Mouse (Mus musculus): ENCODE results near the gene Tab1. TPM values are rescaled to one million over a fixed set of nuclear protein-coding genes. Genes with fewer than 3 reads are reported as not detected.
A peak's percentile ranks its signal among the peaks of the same experiment; 100 is the strongest.

Tab1 gene
- polyA plus RNA-seq, 1 experiment = 33.3 TPM

GRCm38 (mm10) chr15:80157197-80157943 lies 24.4 kb downstream of the Tab1 start:
- peaks cover 42% of the 10 kb centered on the region for H3K36me3 ChIP-seq (ENCODE audit: control insufficient read depth, insufficient read depth)
- H3K4me3 ChIP-seq = no peak overlapping the region
- TF ChIP-seq MAX (IDR thresholded peaks at IDR 0.05; ENCODE audit: low read depth) = no peak
- no peak for TF ChIP-seq E2F4 (IDR thresholded peaks at IDR 0.05; ENCODE audit: insufficient read depth)
- TF ChIP-seq MYOD1 (IDR thresholded peaks at IDR 0.05; ENCODE audit: control insufficient read depth in 1 of 3, insufficient read length in 2 of 3, low read depth in 2 of 3) = no peak
- no peak for TF ChIP-seq CEBPB (IDR thresholded peaks at IDR 0.05; ENCODE audit: insufficient read depth, poor library complexity, severe bottlenecking)
- no peak for TF ChIP-seq SRF (IDR thresholded peaks at IDR 0.05; ENCODE audit: control insufficient read depth, insufficient read length, low read depth)
- TF ChIP-seq USF1 (IDR thresholded peaks at IDR 0.05; ENCODE audit: low read depth) = no peak
- no peak for TF ChIP-seq TCF3 (IDR thresholded peaks at IDR 0.05; ENCODE audit: insufficient read length, low read depth)
- TF ChIP-seq REST (IDR thresholded peaks at IDR 0.05; ENCODE audit: insufficient read depth, insufficient read length) = no peak
- TF ChIP-seq MYOG (IDR thresholded peaks at IDR 0.05; ENCODE audit: control insufficient read depth in 1 of 3, insufficient read depth in 1 of 3, insufficient read length in 2 of 3, low read depth in 2 of 3) = no peak
- TF ChIP-seq POLR2AphosphoS2 (IDR thresholded peaks at IDR 0.05; ENCODE audit: insufficient read length, low read depth) = no peak
- no peak for TF ChIP-seq POLR2A (IDR thresholded peaks at IDR 0.05; ENCODE audit: insufficient read length, low read depth)
- TF ChIP-seq TCF12 (IDR thresholded peaks at IDR 0.05; ENCODE audit: insufficient read depth, poor library complexity, severe bottlenecking) = no peak
- H3K27me3 ChIP-seq (ENCODE audit: control insufficient read depth, insufficient read depth, insufficient read length) = no peaks in the 10 kb centered on the region
- no peak overlapping the region for H3ac ChIP-seq (ENCODE audit: control insufficient read depth, insufficient read length)
- H3K4me2 ChIP-seq (ENCODE audit: low read depth) = no peak overlapping the region
- no peaks in the 10 kb centered on the region for H3K79me2 ChIP-seq (ENCODE audit: control insufficient read depth, insufficient read depth)

- no peaks in the 10 kb centered on the region for H3K27me3 ChIP-seq (ENCODE audit: control insufficient read depth, insufficient read depth, insufficient read length)
Measured at GRCm38 (mm10) chr15:80158001-80158706, 25.2 kb downstream of the Tab1 start.

GRCm38 (mm10) chr15:80158707-80159090 lies 25.8 kb downstream of the Tab1 start:
- Histone ChIP-seq H3K4me3 (no peak overlapping the region), H3K27me3 (ENCODE audit: control insufficient read depth, insufficient read depth, insufficient read length) (no peaks in the 10 kb centered on the region), H3K79me2 (ENCODE audit: control insufficient read depth, insufficient read depth) (no peaks in the 10 kb centered on the region), H3ac (ENCODE audit: control insufficient read depth, insufficient read length) (no peak overlapping the region), H3K4me2 (ENCODE audit: low read depth) (peak overlapping the region; percentile 78), H3K36me3 (ENCODE audit: control insufficient read depth, insufficient read depth) (peaks cover 42% of the 10 kb centered on the region)
- TF ChIP-seq MYOD1 (IDR thresholded peaks at IDR 0.05; ENCODE audit: control insufficient read depth in 1 of 3, insufficient read length in 2 of 3, low read depth in 2 of 3) (peak in 2 of 3 experiments; percentile 17 to 28), REST (IDR thresholded peaks at IDR 0.05; ENCODE audit: insufficient read depth, insufficient read length) (no peak)

More at GRCm38 (mm10) chr15:80158001-80158706, 25.2 kb downstream of the Tab1 start:
- H3K4me3 ChIP-seq = no peak overlapping the region
- peaks cover 42% of the 10 kb centered on the region for H3K36me3 ChIP-seq (ENCODE audit: control insufficient read depth, insufficient read depth)
- no peaks in the 10 kb centered on the region for H3K79me2 ChIP-seq (ENCODE audit: control insufficient read depth, insufficient read depth)
- TF ChIP-seq SRF (IDR thresholded peaks at IDR 0.05; ENCODE audit: control insufficient read depth, insufficient read length, low read depth) (no peak), MAX (IDR thresholded peaks at IDR 0.05; ENCODE audit: low read depth) (no peak), POLR2A (IDR thresholded peaks at IDR 0.05; ENCODE audit: insufficient read length, low read depth) (no peak), CEBPB (IDR thresholded peaks at IDR 0.05; ENCODE audit: insufficient read depth, poor library complexity, severe bottlenecking) (no peak), MYOD1 (IDR thresholded peaks at IDR 0.05; ENCODE audit: control insufficient read depth in 1 of 3, insufficient read length in 2 of 3, low read depth in 2 of 3) (no peak), TCF3 (IDR thresholded peaks at IDR 0.05; ENCODE audit: insufficient read length, low read depth) (no peak), TCF12 (IDR thresholded peaks at IDR 0.05; ENCODE audit: insufficient read depth, poor library complexity, severe bottlenecking) (no peak), MYOG (IDR thresholded peaks at IDR 0.05; ENCODE audit: control insufficient read depth in 1 of 3, insufficient read depth in 1 of 3, insufficient read length in 2 of 3, low read depth in 2 of 3) (no peak), E2F4 (IDR thresholded peaks at IDR 0.05; ENCODE audit: insufficient read depth) (no peak), POLR2AphosphoS2 (IDR thresholded peaks at IDR 0.05; ENCODE audit: insufficient read length, low read depth) (no peak), REST (IDR thresholded peaks at IDR 0.05; ENCODE audit: insufficient read depth, insufficient read length) (no peak), USF1 (IDR thresholded peaks at IDR 0.05; ENCODE audit: low read depth) (no peak)
- H3ac ChIP-seq (ENCODE audit: control insufficient read depth, insufficient read length) = no peak overlapping the region
- H3K4me2 ChIP-seq (ENCODE audit: low read depth) = peak overlapping the region; percentile 78

- TF ChIP-seq POLR2AphosphoS2 (IDR thresholded peaks at IDR 0.05; ENCODE audit: insufficient read length, low read depth) = peak; percentile 69
- no peak for TF ChIP-seq E2F4 (IDR thresholded peaks at IDR 0.05; ENCODE audit: insufficient read depth)
- peak; percentile 65 for TF ChIP-seq POLR2A (IDR thresholded peaks at IDR 0.05; ENCODE audit: insufficient read length, low read depth)
- peak; percentile 43 to 78 (median 53) for TF ChIP-seq MYOG (IDR thresholded peaks at IDR 0.05; ENCODE audit: control insufficient read depth in 1 of 3, insufficient read depth in 1 of 3, insufficient read length in 2 of 3, low read depth in 2 of 3)
- TF ChIP-seq MYOD1 (IDR thresholded peaks at IDR 0.05; ENCODE audit: control insufficient read depth in 1 of 3, insufficient read length in 2 of 3, low read depth in 2 of 3) = peak; percentile 24 to 87 (median 63)
- no peak for TF ChIP-seq REST (IDR thresholded peaks at IDR 0.05; ENCODE audit: insufficient read depth, insufficient read length)
- H3K27me3 ChIP-seq (ENCODE audit: control insufficient read depth, insufficient read depth, insufficient read length) = no peaks in the 10 kb centered on the region
- no peak overlapping the region for H3ac ChIP-seq (ENCODE audit: control insufficient read depth, insufficient read length)
- no peaks in the 10 kb centered on the region for H3K79me2 ChIP-seq (ENCODE audit: control insufficient read depth, insufficient read depth)
- H3K4me3 ChIP-seq = no peak overlapping the region
- H3K4me2 ChIP-seq (ENCODE audit: low read depth) = peak overlapping the region; percentile 78
- peaks cover 36% of the 10 kb centered on the region for H3K36me3 ChIP-seq (ENCODE audit: control insufficient read depth, insufficient read depth)
Measured at GRCm38 (mm10) chr15:80159286-80159901, 26.5 kb downstream of the Tab1 start.
